Mouse (Mus musculus): Measurements from ENCODE around the gene 1810062G17Rik.

Gene 1810062G17Rik

DNA sequence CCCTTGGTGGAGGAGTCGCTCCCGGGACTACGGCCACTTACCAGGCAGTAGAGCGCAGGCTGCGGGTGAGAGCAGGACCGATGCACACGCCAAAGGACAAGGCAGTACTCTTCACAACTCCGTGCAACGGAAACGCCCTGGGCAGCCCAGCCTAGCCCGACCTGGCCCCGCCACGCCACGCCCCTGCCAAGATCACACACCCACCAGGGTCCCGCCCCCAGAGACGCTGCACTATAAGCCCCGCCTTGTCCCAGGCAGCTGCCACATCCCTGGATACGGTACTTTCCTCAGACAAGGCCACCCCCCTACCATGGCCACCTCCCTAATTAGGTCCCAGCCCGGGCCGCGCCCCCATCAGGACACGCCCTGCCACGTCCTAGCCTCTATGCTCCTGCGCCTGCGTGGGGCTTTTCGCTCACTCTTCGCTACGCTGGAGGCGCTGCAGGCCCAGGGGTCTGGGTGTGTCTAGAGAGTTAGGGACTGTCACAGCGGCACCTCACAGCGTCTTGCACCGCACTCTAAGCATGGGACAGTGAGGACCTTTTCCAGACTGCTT, at the start of gene 1810062G17Rik, which contains the start of gene Anxa5:
Gene 1810062G17Rik, plus strand, starts transcription at position 406 of the 556 bp plus-strand sequence.
Gene Anxa5, minus strand, starts transcription at position 363 of the 556 bp plus-strand sequence.
- peak; percentile 93 for DNase-seq (ENCODE audit: low spot score)

DNA sequence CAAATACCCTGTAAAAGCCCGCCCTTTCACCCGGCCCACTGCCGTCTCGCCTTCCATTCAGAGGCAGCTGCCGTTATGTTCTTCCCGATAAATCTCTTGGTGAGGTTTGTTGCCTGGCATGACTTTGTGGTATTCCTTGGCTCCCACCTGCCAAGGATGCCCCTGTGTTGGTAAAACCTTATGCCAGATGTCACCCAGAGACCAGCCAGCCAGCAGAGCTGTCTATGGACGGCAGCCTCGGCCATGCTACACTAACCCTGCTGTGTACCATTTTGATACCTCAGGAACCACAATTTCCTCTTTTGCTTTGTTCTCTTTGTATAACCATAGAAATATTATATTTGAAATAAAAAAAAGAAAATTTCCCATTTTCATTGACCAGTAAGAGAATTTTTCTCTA, 48.4 kb upstream of the 1810062G17Rik start:
- DNase-seq (ENCODE audit: low spot score) = no peak

DNA sequence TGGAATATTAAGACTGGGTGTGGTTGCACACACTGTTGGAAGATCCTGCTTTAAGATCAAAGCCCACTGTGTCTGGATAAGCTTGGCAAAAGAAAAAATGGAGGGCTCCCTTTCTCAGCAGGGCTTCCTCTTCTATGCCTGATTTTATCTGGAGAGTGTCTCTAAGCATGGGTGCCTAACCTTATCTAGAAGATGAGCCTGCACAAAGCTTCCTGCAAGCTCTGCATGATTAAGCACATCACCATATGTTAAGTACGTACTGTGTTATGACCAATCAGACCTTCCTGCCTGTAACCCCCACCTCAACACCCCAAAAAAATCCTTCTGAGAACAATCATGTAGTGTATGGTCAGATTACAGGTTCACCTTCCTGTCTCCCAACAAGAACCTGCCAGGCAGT, 45.4 kb upstream of the 1810062G17Rik start:
- DNase-seq (ENCODE audit: low spot score) = no peak

DNA sequence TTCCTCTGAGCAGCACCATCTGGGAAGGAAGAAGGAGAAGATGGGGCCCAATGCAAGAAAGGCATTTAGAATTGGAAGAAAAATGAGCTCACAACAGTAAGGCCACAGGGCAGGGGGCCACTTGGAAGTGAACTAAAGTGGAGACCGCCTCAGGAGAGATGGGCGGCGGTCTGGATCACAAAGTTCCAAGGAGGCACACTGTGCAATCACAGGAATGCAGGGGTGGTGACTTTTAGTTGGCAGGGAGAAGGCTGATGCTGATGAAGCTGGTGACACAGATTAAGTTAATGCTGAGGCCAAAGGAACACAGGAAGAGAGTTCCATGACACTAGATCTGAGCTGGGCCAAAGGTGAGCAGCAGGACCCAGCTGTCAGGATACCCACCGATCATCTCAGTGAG, 35.5 kb upstream of the 1810062G17Rik start:
- no peak for DNase-seq (ENCODE audit: low spot score)

DNA sequence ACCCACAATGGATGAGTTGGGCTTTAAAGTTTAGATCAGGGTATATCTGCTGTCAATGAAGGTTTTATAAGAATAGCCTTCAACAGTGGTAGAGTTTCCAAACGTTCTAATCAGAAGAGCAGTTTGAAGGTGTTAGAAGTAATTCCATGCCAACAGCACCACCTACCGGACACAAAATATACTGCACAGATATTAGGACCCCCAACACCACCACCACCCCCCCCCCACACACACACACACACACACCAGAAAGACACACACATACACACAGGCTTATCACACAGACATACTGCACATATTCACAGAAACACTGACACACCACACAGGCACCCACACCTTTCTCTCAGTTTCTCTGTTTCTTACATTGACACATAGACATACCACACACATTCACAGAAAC, 33.3 kb upstream of the 1810062G17Rik start:
- peak; percentile 27 for DNase-seq (ENCODE audit: low spot score)

DNA sequence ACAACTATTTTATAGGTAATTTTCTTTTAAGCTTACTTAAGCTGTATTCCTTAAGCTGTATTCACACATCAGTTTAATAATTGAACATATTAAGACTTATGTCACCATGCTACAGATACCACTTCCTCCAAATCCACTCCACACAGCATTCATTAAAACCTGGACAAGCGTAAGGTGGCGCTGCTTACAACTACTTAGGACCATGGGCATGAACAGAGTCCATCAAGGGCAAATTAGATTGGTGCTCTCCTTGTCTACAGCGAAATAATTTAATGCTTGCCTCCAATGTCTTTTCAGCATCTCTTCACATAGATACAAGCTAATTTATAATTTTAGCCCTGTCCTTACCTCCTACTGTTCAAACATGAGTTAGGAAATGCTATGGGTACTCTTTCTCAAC, 29.7 kb upstream of the 1810062G17Rik start:
- no peak for DNase-seq (ENCODE audit: low spot score)

DNA sequence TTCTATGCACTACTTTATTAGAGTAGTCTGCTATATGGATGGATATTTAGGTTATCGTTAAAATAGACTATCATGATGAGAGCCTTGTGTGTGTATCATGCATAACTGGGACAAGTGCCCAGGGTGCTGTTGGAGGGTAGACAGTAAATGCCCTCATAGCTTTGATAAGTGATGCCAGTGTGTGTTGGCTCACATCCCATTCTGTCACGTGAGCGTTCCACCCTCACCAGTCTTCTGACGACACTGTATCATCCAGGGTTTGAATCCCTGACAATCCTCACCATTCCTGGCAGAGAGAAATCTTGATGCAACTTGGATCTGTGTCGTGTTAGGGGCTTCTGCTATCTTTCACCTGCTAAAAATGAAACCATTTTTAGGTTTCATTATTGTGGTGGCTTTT, 29.2 kb upstream of the 1810062G17Rik start:
- DNase-seq (ENCODE audit: low spot score) = no peak

DNA sequence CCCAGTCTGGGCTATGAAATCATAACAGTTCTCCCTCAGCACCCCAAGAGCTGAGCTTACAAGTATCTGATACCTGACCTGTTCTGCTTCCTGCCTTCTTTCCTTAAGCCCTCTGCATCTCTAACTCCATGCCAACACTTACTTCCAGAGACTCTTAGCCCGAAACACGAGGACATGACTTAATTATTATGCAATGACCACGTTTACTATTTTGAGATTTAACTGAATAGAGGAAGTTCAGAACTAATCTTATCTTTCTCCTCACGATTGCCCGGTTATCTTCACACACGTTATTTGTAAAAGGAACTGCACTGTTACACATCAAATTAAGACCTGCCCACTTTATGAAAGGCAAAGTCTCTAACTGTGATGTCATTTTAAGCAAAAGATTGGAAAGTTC, 28.8 kb upstream of the 1810062G17Rik start:
- no peak for DNase-seq (ENCODE audit: low spot score)

DNA sequence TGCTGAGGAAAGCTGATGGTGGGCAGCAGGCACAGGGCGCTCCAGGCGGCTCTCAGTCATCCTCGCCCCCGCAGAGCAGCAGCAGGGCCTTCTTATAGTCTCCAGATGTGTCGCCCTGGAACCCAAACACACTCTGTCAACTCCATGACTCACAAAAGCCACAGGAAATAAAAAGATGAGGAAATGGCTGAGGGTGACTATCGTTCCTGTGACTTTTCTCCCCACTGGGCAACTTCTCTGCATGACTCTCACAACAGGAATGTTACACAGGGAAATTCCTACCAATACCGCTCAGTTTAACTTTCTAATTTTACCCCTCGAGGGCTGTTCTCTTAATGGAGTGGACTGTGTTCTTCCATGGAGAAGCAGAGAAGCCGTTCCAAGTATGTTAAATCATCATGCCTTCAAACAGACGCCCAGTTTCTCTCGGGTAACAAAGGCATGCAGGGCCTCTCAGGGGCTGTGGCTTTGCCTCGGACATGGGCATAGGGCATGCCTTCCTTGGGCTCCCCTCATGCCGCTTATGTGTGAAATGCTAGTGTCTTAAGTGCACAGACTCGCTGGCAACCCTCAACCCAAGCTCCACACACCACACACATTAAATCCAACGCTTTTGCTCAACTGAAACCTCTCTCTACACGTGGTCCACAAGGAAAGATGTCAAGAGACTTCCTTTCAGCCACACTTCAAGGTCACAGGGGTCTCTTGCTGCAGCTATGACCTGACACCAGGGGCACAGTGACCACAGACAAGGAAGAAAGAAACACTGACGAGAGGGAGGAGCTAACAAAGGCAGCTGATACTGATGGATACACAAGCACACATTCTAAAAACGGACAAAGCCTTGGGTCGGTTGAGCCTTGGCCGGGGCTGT, 26.2 kb upstream of the 1810062G17Rik start:
- DNase-seq (ENCODE audit: low spot score) = peak; percentile 16

DNA sequence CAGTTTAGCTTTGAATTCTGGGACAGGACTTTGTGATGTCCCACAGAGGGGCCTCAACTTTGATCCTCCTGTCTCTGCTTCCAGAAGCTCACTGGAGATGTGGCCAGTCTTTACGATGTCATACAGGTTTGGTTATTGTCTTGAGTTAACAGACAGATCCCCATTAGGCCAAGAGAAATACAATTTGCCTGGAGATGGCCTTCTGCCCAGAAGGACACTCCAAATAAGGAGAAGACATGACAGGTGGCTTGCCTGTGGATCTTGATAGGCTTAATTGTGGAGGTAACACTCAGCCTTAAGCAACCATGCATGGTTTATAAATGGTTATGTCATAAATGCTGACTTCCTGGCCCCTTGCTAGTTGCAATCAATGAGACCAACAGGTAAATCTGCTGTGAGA, 23.2 kb upstream of the 1810062G17Rik start:
- no peak for DNase-seq (ENCODE audit: low spot score)

DNA sequence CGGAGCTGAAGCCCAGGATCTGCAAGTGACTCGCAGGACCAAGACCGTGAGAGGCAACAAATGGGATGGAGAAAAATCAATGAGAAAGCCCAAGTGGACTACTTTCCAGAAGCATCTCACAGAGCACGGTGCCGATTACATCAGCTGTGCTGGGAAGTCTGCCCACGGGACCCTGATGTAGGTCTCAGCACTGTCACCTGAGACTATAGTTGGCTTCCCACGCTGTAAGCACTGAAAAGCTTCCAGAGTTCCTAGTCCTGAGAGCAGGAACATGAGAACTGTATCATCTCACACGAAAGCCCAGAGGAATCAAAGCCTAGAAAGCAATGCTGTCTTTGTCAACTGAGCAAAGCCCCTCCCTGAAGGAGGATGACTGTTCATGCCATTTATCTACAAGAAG, 20.6 kb upstream of the 1810062G17Rik start:
- no peak for DNase-seq (ENCODE audit: low spot score)

DNA sequence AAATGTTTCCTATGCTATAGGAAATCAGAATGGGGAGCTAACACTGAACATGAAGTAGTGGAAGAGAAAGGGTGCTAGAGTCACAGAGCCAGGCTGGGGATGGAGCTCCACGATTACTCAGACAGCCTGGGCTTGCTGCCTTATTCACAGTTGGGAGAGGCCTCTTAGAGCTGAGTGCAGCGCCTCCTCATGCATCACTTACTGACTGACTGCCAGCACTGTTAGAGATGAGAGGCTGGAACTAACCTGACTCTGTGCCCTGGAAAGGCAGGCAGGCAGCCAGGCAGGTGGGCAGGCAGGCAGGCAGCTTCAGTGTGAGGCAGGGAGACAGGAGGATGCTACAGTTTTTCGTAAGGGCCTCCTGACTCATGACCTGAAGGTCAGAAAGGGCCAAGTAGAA, 20.2 kb upstream of the 1810062G17Rik start:
- no peak for DNase-seq (ENCODE audit: low spot score)

DNA sequence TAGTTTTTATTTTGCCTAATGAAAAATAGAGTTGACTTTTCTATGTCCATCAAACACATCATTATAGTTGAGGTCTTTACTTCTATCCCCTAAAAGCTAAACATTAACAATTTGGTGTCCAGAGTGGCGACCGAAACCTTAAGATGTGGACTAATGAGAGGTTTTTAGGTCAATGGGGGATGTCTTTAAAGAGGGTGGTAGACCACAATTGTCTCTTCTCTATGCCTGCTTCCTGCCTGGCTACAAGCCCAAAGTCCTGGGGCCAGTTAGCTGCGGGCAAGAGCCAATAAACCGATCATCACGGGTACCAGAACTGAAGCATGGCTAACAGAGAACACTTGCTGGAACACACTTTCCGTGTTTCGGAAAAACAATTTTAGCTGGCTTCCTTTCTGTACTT, 15.0 kb upstream of the 1810062G17Rik start:
- no peak for DNase-seq (ENCODE audit: low spot score)

DNA sequence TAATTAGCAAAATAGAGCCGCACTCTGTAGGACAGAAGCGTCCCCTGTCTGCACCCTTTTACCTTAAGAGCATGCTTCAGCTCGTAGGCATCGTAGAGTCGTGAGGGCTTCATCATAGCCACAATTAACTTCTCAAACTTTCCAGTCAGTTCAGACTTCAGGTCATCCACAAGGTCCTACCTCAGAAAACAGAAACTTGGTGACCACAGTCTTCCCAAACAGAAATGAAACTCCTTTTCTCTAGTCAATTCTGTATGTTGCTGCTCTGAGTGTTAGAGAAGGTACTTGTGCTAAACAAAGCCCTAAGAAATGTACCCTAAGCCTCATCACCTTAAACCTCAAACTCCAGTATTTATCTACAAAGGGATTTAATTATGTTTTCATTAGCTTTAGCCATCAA, 13.9 kb upstream of the 1810062G17Rik start:
- no peak for DNase-seq (ENCODE audit: low spot score)

DNA sequence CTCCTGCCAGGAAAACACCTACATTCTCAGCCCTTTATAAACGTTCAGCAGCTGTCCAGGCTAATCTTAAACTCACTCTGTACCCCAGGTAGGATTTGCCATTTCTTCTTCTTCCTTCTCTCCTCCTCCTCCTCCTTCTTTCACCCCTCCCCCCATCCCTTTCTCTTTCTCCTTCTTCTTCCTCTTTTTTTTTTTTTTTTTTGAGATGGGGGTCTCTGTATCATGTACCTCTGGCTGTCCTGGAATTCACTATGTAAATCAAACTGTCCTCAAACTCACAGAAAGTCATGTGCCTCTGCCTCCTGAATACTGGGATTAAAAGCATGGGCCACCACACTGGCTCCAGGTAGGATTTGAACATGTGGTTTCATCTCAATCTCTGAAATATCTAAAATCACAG, 13.4 kb upstream of the 1810062G17Rik start:
- DNase-seq (ENCODE audit: low spot score) = no peak

DNA sequence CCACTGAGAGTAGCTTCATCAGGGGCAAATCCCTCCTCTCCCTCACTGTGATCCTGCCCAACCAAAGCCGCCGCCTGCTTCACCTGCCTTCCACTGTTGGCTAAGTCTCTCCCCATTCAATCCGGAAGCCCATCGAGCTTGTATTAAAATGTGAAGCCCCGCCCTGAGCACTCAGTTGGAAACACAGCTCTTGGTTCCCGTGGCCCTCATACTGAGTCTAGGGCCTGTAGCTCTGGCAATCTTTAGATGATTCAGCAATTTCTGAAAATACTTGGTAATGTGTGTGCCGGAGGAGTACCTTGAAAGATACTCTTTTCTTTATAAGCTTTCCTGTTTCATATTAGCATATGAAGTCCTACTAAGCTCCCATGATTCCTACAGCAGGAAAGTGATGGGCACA, 10.2 kb upstream of the 1810062G17Rik start:
- no peak for DNase-seq (ENCODE audit: low spot score)

DNA sequence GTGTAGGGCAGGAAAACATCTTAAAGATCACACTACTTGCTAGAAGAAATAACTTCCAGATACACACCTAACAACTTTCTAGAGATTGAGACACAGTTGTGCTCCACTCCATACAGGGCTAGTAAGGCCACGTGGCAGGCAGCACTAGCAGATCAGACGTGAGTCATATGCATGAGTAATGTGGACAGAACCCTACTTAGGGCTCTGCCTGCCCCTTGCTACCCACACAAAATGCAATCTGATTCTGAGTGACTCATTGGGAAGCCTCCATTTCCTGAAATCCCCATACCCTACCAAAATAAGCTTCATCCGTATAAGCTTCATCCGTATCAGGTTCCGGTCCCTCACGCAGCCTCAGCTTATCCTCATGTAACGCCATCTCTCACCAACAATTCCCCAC, 8.1 kb upstream of the 1810062G17Rik start:
- no peak for DNase-seq (ENCODE audit: low spot score)

DNA sequence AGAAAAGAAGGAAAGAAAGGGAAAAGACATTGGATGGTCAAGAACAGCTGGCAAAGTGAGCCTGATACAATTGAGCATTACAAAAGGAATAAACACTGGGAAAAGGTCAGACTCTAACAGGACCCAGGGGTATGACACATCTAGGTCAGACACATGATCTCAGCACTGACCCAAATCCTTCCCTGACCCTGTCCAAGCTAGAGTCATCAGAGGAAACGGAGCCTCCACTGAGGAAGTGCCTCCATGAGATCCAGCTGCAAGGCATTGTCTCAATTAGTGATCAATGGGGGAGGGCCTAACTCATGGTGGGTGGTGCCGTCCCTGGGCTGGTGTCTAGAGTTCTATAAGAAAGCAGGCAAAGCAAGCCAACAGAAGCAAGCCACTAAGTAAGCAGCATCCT, 6.9 kb upstream of the 1810062G17Rik start:
- DNase-seq (ENCODE audit: low spot score) = no peak

DNA sequence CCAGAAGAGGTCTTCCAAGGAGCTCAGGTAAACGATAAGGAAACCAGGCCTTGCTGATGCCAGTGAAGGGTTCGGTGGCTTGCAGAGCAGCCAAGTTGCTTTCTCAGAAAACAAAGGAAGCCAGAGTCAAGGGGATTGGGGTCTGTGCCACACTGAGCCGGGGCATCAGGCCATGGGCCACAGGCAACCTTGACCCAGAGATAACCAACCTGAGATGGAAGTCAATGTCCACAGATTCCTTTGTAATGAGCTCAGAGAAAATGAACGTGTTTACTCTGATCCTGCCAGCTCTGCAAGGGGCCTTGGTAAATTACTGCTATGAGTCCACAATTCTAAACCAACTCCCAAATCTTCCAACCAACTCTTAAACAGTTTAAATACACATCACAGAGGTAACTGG, 3.9 kb upstream of the 1810062G17Rik start:
- no peak for DNase-seq (ENCODE audit: low spot score)

DNA sequence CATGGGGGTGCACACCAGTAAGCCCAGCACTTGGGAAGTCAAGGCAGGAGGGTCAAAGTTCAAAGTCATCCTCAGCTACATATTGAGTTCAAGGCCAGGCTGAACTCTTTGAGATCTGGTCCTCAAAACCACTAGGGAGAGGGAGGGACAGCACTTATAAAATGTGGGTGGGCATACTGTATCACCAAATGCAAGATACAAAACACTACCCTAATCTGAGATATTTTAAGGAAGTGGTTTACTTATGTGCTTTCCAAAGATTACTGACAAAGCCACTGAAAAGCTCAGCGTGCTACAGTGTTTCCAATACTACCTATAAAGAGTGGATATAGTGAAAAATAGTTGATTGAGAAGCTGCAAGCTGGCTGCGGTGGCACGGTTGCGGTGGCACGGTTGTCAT, 2.5 kb upstream of the 1810062G17Rik start:
- no peak for DNase-seq (ENCODE audit: low spot score)

DNA sequence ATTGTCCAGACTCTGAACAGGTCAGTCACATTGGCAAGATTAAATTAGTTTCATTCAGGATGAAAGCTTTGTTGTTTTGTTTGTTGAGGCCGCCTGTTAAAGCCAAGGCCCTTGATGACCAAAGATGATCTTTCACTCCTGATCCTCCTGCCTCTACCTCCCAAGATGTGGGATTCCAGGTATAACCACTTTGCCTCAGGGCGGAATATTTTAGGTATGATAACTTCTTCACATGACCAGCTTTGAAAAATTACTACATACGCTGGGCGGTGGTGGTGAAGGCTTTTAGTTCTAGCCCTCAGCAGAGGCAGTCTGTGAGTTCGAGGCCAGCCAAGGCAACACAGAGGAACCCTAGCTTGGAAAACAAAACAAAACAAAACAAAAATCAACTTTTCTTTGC, 1.3 kb upstream of the 1810062G17Rik start:
- no peak for DNase-seq (ENCODE audit: low spot score)

DNA sequence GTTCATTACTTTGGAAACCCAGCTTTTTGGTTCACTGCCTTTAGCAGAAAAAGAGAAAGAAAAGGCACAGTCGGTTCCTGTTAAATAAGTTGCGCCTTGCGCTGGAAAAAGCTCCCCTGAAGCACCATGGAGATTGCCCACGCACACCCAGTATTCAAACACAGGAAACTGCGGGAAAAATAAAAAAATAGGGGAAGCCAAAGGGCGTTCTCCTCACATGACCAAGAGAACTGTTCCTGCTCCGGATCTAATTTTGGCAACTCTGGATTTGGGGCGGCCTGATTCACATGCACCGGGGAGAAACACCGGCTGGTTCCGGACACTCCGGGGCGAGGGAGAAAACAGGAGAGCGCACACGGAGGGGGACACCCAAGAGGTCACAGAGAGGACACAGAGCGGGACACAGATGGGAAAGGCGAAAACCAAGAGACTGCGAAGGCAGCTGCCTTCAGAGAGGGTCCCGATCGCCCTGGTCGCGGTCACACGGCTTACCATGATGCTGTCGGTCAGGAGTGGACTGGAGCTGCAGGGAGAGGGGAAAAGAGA, 726 bp upstream of the 1810062G17Rik start:
- DNase-seq (ENCODE audit: low spot score) = peak; percentile 39

All from urinary bladder, postnatal 25 days (tissue).